Mouse (Mus musculus) spleen, adult 2 months (tissue): ENCODE measurements around the gene Kcnj5.

Experiments used
- CTCF ChIP-seq: fragments of 200-500 bp; IDR thresholded peaks from 2 replicates; pipeline ENCODE4 v1.5.1; 2011; ENCODE audit warnings: mild to moderate bottlenecking, inconsistent platforms; ENCODE audit not compliant: insufficient read depth, insufficient read length, insufficient replicate concordance; ENCODE audit errors: extremely low read depth
- POLR2A ChIP-seq: fragments of 200-500 bp; IDR thresholded peaks from 2 replicates; pipeline ENCODE4 v1.6.1; 2011; ENCODE audit warnings: low read depth, low read length, inconsistent platforms

- no peak for TF ChIP-seq CTCF
- no peak for TF ChIP-seq POLR2A
These were observed 13.0 kb downstream of the Kcnj5 start for GRCm38 (mm10) chr9:32331162-32331561.
